Mouse (Mus musculus): ENCODE results near the gene Bcor. TPM values are rescaled to one million over a fixed set of nuclear protein-coding genes. Genes with fewer than 3 reads are reported as not detected.

The Bcor gene
- total RNA-seq, 2 experiments from 2014 or later, result 36.2 to 37.7 TPM

GRCm38 (mm10) chrX:12007832-12008540, 152.2 kb downstream of the Bcor start:
- no peak for DNase-seq (ENCODE audit: low spot score in 2 of 2)

DNA sequence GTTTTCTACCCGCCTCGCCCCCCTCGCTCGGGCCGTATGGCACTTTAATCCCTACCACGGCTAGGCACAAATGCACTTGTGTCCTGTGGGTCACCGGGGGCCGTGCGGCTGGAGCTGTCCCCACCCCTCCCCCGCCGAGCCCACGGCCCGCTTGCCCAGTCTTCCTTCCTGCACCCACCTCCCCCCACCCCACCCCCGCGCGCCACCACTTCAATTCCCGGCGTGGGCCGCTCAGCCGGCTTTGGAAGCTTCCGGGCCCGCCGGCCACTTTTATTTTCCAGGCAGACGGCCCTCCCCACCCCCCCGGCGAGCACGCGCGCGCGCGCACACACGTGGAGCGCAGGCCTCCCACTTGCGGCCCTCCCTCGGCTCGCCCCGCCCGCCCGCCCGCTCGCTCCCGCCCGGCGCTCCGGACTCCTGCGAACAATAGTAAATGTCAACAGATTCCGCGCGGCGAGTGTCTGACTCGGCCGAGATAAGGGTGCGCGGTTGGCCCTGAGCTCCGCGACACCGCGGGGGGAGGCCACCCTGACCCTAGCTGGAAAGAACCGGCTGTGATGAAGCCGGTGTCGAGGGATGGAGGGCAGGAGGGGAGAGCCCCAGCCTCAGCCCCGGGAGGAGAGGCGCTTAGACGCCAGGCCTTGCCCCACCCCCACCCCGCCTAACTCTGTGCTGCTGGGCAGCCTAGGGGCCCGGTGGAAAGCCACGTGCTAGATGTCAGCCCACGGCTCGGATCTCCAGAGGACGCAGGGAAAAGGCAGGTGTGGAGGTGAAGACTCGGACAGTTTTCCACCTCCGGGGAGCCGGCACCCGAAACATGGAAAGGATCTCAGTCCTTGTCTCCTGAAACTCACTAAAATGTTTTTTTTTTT, 153.0 kb downstream of the Bcor start:
- DNase-seq (ENCODE audit: low spot score in 2 of 2), result peak in 1 of 2 experiments; percentile 23

- DNase-seq (ENCODE audit: low spot score in 2 of 2), result peak; percentile 58 to 62
Observed at GRCm38 (mm10) chrX:12006031-12006881, 153.9 kb downstream of the Bcor start.

GRCm38 (mm10) chrX:12005181-12006030, 154.7 kb downstream of the Bcor start:
- no peak for DNase-seq (ENCODE audit: low spot score in 2 of 2)

DNA sequence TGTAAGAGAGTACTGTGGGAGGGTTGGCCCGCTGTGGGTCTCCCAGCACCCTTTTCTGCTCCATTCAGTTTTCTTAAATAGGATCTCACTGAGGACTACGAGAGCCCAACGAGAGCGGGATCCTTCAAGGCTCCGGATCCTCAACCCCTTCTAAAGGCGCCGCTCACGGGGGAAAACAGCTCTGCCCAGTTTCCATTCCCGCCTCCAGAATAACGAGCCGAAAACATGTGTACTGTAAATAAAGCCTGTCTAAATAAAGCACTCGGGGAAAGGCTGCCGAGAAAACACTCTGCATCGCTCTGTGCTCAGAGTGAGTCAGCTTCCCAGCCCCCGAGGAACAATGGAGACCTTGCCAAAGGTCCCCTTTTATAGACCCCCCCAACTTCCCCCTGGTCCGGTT, 155.7 kb downstream of the Bcor start:
- DNase-seq (ENCODE audit: low spot score in 2 of 2), result no peak

GRCm38 (mm10) chrX:12003947-12004346, 156.2 kb downstream of the Bcor start:
- DNase-seq (ENCODE audit: low spot score in 2 of 2), result no peak

- DNase-seq (ENCODE audit: low spot score in 2 of 2), result no peak
Observed at GRCm38 (mm10) chrX:12003539-12003938, 156.6 kb downstream of the Bcor start.

- DNase-seq (ENCODE audit: low spot score in 2 of 2), result no peak
Observed at GRCm38 (mm10) chrX:12003106-12003505, 157.0 kb downstream of the Bcor start.

DNA sequence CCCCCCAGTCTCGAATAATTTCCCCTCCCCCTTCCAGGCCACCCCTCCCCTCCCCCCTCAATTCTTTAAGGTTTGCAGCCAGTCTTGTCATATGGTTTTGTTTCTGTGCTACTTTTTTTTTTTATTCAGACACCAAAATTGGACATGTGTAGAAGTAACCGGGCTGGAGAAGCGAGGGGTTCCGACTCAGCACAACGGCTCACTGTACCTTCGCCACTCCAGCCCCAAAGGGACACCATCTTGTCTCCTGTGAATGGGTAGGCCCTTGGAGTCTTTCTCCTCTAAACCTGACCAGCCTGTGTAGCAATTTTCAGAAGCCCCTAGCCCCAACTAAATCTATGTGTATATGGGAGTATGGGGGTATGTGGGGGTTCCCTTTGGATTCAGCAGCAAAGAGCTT, 157.6 kb downstream of the Bcor start:
- no peak for DNase-seq (ENCODE audit: low spot score in 2 of 2)

DNA sequence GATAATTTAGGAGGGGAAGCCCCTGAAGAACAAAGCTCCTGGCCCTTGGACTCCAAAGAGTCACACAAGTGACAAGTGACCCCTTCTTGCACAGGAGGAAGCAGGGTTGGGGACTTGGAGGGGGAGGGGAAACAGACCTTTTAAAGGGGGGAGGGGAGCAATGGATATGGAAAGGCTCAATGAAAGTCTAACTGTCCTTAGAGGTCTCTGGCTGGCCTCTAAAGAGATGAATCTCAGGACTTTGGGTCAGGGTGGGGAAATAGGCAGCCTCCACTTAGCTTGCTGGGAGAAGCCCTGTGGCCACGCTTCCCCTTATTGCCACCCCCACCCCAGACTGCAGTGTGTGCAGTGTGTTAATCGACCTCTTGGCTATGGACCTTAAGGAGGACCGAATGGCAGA, 158.2 kb downstream of the Bcor start:
- no peak for DNase-seq (ENCODE audit: low spot score in 2 of 2)

DNA sequence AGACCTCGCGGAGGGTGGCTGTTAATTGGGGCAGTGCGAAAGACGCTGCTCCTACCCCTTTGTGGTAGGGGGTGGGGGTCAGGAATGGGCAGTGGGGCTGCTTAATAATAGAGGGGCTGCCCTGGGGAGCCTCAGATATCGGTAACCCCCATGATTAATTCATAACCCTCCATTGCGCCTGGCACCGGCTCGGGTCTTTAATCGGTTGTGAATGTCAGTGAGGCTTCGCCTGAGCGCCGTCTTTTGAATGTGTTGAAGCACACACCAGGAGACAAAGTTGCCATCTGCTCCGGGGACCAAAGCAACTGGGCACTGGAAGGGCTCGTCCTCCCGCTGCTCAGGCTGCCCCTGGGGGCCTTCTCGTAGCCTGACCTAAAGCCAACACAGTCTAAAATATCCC, 158.8 kb downstream of the Bcor start:
- DNase-seq (ENCODE audit: low spot score in 2 of 2), result no peak

GRCm38 (mm10) chrX:12000620-12001019, 159.5 kb downstream of the Bcor start:
- DNase-seq (ENCODE audit: low spot score in 2 of 2), result no peak

DNA sequence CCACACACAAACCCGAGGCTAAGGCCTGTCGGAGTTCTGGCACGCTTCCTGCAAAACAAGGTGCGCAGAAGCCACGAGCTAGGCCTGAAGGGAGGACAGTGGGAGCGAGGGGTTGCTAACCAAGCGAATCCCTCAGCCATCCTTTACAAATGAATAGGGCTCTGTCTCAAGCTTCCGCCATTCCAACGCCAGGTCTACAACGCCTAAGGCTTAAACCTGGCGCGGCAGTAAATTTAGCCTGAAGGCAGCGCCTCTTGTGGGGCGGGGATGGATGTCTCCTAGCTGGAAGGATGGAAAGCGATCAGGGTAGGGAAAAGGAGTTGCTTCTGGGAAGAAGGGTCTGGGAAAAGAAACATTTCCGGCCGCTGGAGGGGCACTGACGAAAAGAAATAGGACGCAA, 160.2 kb downstream of the Bcor start:
- DNase-seq (ENCODE audit: low spot score in 2 of 2), result no peak

DNA sequence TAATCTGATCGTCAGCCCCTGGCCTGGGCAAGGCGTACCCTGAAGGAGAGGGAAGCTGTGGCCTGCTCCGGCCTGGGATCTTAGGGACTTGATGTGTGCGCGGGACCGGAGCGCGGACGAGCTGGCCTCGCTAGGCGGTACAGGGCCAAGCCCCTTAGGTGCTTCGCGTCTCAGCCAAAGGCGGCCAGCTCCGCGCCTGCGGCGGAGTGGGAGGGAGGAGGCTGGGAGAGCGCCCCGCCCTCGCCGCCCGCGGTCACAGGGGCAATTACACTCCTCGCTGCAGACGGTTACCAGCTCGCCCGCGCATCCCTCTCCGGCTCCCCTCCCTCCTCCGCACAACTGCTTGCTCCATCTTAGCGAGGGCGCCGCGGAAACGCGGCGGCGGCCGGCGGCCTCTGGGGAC, 161.2 kb downstream of the Bcor start:
- peak; percentile 17 to 53 for DNase-seq (ENCODE audit: low spot score in 2 of 2)

DNA sequence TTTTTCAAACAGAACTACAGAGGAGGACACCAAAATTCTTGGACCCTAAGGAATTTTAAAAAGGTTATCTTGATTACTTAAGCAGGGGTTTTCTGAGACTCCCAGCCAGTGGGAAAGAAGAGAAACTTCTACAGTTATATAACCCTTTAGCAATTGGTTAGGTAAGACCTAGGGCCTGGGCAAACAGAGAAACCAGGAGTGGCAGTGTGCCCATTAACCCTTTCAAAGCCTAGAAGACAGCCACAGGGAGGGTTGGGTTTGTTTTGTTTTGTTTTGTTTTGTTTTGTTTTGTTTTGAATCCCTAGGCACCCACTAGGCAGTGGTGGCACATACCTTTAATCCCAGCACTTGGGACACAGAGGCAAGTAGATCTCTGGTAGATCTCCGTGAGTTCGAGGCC, 163.3 kb downstream of the Bcor start:
- DNase-seq (ENCODE audit: low spot score in 2 of 2), result no peak

DNA sequence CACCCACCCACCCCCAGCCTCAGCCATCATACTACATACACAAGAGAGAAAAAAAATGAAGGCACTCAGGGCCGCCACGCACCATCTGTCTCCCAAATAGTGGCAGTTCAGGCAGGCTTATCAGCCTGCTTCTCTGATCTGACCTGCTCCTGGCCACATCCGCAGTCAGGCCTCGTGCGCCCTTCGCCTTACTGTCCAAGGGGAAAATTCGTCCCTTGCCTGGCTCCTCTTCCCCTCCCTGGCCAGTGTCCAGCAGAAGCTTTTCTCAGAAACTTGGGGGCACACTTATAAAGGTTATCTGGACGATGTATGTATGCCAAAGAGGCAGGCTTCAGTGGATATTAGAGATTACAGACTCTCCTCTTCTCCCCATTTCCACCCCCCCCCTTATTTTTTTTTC, 163.7 kb downstream of the Bcor start:
- DNase-seq (ENCODE audit: low spot score in 2 of 2), result no peak

GRCm38 (mm10) chrX:11993641-11994419, 166.3 kb downstream of the Bcor start:
- no peak for DNase-seq (ENCODE audit: low spot score in 2 of 2)

DNA sequence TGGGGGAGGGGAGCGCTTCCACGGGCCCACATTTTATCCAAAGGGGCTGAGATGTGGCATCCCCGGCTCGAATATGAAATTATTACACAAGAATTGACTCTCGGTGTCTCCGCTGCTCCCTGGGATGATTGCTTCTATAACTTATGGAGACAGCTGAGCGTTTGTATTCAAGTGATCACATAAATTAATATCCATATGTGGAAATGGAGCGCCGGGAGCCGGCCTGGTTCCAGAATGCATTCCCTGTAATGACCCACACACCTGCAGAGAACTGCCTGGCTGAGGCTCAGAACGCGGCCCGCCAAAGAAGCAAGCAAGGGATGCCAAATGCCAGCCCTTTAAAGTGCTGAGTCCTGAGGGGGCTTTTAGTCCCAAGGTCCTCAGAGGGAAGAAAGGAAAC, 170.7 kb downstream of the Bcor start:
- DNase-seq (ENCODE audit: low spot score in 2 of 2), result no peak

DNA sequence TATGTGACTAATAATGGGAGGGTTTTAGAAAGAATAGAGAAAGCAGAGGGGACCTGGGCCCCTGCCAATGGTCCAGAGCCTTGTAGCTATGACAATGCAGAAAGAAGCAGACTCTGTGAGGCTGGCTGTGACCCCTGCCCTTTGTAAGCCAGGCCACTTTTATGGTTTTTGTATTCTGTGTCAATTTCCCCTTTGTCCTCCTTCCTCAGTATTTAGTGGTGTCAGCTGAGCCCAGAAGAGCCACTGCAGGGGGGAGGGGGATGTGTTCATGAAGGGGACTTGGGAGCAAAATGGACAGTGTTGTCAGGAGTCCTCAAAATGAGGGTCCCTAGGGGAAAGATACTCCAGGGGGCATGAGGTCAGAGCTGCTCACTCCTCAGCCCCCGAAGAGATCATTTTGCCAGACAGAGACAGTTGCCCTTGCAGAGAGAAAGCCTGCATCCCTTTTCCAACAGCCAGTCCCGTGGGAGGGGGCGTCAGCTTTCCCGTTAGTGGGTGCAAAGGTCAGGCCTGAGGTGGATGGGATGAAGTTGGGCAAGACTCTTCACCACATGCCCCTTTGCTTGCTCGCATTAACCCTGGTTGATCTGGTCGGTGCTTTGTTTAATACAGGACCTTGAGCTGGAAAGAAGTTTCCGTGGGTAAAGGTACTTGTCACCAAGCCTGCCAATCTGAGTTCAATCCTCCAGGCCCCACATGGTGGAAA, 171.8 kb downstream of the Bcor start:
- no peak for DNase-seq (ENCODE audit: low spot score in 2 of 2)
